Mouse (Mus musculus): Measurements from ENCODE around the gene Gm6268. TPM values are rescaled to one million over a fixed set of nuclear protein-coding genes. Genes with fewer than 3 reads are reported as not detected.
A peak's percentile ranks its signal among the peaks of the same experiment; 100 is the strongest.

The Gm6268 gene
- total RNA-seq (2021): not detected
- long read RNA-seq, experiment 1: 0 reads
- long read RNA-seq, experiment 2: 0 reads

- DNase-seq: no peak
Observed at GRCm38 (mm10) chrX:36400980-36401379, at the start of gene Gm6268. Gm6268 (plus strand) TSS chrX:36401280.

GRCm38 (mm10) chrX:36352446-36352845 is 48.6 kb upstream of the Gm6268 start:
- DNase-seq: peak; percentile 14 to 24

- no peak for DNase-seq
Observed at GRCm38 (mm10) chrX:36385340-36385739, 15.7 kb upstream of the Gm6268 start.

GRCm38 (mm10) chrX:36389971-36390370 is 11.1 kb upstream of the Gm6268 start:
- DNase-seq: peak in 1 of 2 experiments; percentile 12

- no peak for DNase-seq
Observed at GRCm38 (mm10) chrX:36390503-36390902, 10.6 kb upstream of the Gm6268 start.

GRCm38 (mm10) chrX:36392672-36393071 is 8.4 kb upstream of the Gm6268 start:
- DNase-seq: no peak

- peak in 1 of 2 experiments; percentile 22 for DNase-seq
Observed at GRCm38 (mm10) chrX:36393279-36393678, 7.8 kb upstream of the Gm6268 start.

- DNase-seq: no peak
Observed at GRCm38 (mm10) chrX:36402316-36402715, 1.2 kb downstream of the Gm6268 start.

- peak in 1 of 2 experiments; percentile 0 for DNase-seq
Observed at GRCm38 (mm10) chrX:36419153-36419552, 18.1 kb downstream of the Gm6268 start.

- DNase-seq: no peak
Observed at GRCm38 (mm10) chrX:36434993-36435392, 33.9 kb downstream of the Gm6268 start.

GRCm38 (mm10) chrX:36437932-36438331 is 36.9 kb downstream of the Gm6268 start:
- DNase-seq: no peak

Small RNA genes within 50 kb of the gene (microRNA-seq; reads per million reads assigned to microRNA genes)
- gene Gm44485: 0 reads per million in 2 experiments

Other genes starting within 250 kb of the Gm6268 start
- gene Zcchc12, start 205.4 kb upstream of the Gm6268 start, total RNA-seq (2021): under 1 TPM in 1 of 2 experiments, not detected in 1; 0.13 TPM
- 1 to 10 TPM; 1.1 to 1.2 TPM for gene Lonrf3, start 72.9 kb upstream of the Gm6268 start, total RNA-seq (2021)
- not detected for gene Gm14569, start 90.5 kb downstream of the Gm6268 start, total RNA-seq (2021)
- gene Pgrmc1, start 196.9 kb downstream of the Gm6268 start, total RNA-seq (2021): 10 to 100 TPM; 20.8 to 28.4 TPM
- 1 to 10 TPM; 2.4 to 2.6 TPM for gene Akap17b, start 244.1 kb downstream of the Gm6268 start, total RNA-seq (2021)

Data from heart, adult 18-20 months (tissue).